Mouse (Mus musculus) heart, embryonic 13.5 days (tissue): ENCODE measurements around the gene Col5a1. TPM values are rescaled to one million over a fixed set of nuclear protein-coding genes. Genes with fewer than 3 reads are reported as not detected.

Source experiments
- ATAC-seq: fragments of 200-750 bp; cut with Nextera tagmentation; 2 replicates; pipeline ENCODE4 v1.8.0; 2017; ENCODE audit warnings: moderate TSS enrichment; ENCODE audit not compliant: insufficient number of reproducible peaks, low FRiP score, low TSS enrichment; ENCODE audit errors: extremely low read depth
- H3K27ac ChIP-seq: fragments of 300-500 bp; sonication (generic); replicated peaks from 2 replicates; pipeline ENCODE4 v1.5.1; 2015; ENCODE audit warnings: moderate library complexity, mild to moderate bottlenecking, inconsistent platforms
- H3K27me3 ChIP-seq: fragments of 300-500 bp; sonication (generic); replicated peaks from 2 replicates; pipeline ENCODE4 v1.6.1; 2015; ENCODE audit warnings: mild to moderate bottlenecking, inconsistent platforms
- H3K36me3 ChIP-seq: fragments of 300-500 bp; sonication (generic); 2 replicates; pipeline ENCODE4 v1.6.1; 2015; ENCODE audit warnings: mild to moderate bottlenecking, inconsistent platforms
- H3K4me1 ChIP-seq: fragments of 300-500 bp; sonication (generic); 2 replicates; pipeline ENCODE4 v1.6.1; 2015; ENCODE audit warnings: inconsistent platforms
- H3K4me2 ChIP-seq: fragments of 300-500 bp; sonication (generic); 2 replicates; pipeline ENCODE4 v1.6.1; 2015; ENCODE audit warnings: inconsistent platforms, mild to moderate bottlenecking, moderate library complexity
- H3K4me3 ChIP-seq: fragments of 300-500 bp; sonication (generic); 2 replicates; pipeline ENCODE4 v1.5.1; 2015; ENCODE audit warnings: moderate library complexity, mild to moderate bottlenecking, inconsistent platforms
- H3K9ac ChIP-seq: fragments of 300-500 bp; sonication (generic); 2 replicates; pipeline ENCODE4 v1.6.1; 2015; ENCODE audit warnings: inconsistent platforms, mild to moderate bottlenecking, moderate library complexity
- H3K9me3 ChIP-seq: fragments of 300-500 bp; sonication (generic); 2 replicates; pipeline ENCODE4 v1.6.1; 2016; ENCODE audit warnings: inconsistent platforms
- WGBS: fragments of 180-500 bp; shearing (Covaris S2); methylation state at CpG from one replicate; pipeline ENCODE4 v1.1.7; 2015; ENCODE audit warnings: mixed read lengths; 5-methylcytosine and 5-hydroxymethylcytosine counted together
- polyA plus RNA-seq: library from polyadenylated mRNA; unstranded; fragments of >200 nt; fragmentation: Nextera tagmentation; extraction: Ambion mirVana; gene quantifications from 2 replicates; pipeline ENCODE4 v1.2.1, GENCODE M21; 2015

Gene Col5a1
- polyA plus RNA-seq, 1 experiment from 2014 or later: 48.8 TPM

DNA sequence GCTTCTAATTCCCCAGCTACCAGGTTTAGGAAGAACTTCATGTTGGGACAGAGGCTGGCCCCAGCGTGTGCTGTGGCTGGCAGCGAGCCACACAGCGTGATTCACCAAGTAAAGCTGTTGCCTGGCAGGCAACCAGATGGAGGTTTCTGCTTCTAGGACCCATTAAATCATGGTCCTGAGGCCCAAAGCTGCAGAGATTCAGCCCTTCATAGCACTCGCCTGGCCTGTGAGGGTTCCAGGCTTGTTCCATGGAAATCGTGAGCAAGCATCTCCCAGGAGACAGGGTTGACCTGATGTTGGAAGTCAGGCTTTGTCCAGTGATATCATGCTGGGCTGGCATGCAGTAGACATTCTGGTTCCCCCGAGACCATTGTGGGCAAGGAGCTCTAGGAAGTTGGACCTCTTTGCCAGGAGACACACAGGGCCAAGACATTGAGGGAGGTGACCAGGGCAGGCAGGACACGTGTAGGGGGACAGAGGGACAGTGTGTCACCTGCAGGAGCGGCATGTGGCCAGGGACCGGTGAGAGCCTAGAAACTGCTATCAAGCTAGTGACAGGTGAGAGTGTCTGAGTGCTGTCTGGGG, 50.5 kb downstream of the Col5a1 start:
- ATAC-seq: no peak
- no peaks in the 10 kb centered on the region for H3K27me3 ChIP-seq
- WGBS: 52% methylated on average over 9 of the region's 9 CpGs
- peaks cover 23% of the 10 kb centered on the region for H3K36me3 ChIP-seq
- peak overlapping the region; percentile 15; the same call in 1 of the 2 replicates for H3K9ac ChIP-seq
- no peak overlapping the region for H3K4me2 ChIP-seq
- H3K27ac ChIP-seq: peak overlapping the region; percentile 96
- no peak overlapping the region for H3K4me3 ChIP-seq
- H3K4me1 ChIP-seq: peaks cover 65% of the 10 kb centered on the region
- H3K9me3 ChIP-seq: no peaks in the 10 kb centered on the region

DNA sequence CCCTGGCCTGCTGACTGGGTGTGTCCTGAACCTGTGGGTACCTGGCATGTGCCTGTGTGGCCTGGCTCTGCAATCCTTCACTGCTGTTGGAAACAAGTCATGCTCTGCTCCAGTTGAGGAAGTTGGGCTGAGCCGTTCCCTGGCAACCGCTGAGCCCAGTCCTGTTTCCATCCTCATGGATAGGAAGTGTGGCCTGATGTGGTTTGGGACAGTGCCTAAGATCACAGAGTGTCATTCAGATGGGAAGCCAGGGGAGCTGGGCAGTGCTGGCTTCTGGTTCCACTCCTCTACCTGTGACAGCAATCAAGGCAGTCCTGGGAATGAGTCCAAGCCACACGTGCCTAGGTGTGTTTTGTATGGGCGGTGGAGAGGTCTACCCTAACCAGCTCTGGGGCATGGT, 53.2 kb downstream of the Col5a1 start:
- WGBS: 72% methylated on average over 4 of the region's 4 CpGs
- ATAC-seq: peak; percentile 38; the same call in 1 of the 2 replicates
- H3K27me3 ChIP-seq: no peaks in the 10 kb centered on the region
- H3K27ac ChIP-seq: peak overlapping the region; percentile 42; the same call in 1 of the 2 replicates
- no peaks in the 10 kb centered on the region for H3K9me3 ChIP-seq
- H3K4me1 ChIP-seq: peaks cover 40% of the 10 kb centered on the region
- H3K36me3 ChIP-seq: peaks cover 22% of the 10 kb centered on the region
- no peak overlapping the region for H3K9ac ChIP-seq
- H3K4me3 ChIP-seq: no peak overlapping the region
- no peak overlapping the region for H3K4me2 ChIP-seq

DNA sequence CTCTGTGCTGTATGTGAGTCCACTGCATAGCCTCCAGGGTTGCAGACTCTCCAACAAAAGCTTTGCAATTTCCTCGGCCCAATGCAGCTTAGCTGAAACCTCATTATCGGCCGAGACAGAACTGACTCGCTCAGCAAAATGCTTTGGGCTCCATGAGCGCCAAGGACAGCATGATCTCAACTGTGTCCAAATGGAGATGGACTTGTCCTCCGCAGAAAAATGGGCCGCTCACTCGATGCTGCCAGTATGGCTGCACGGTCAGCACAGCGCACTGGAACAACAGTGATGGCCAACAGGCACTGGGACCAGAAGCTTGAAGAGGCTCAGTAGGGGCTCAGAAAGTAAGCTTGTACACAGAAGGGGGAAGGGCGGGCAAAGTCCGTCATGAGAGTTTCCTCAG, 53.9 kb downstream of the Col5a1 start:
- no peaks in the 10 kb centered on the region for H3K27me3 ChIP-seq
- no peaks in the 10 kb centered on the region for H3K9me3 ChIP-seq
- no peak for ATAC-seq
- WGBS: 88% methylated on average over 12 of the region's 12 CpGs
- H3K36me3 ChIP-seq: peaks cover 22% of the 10 kb centered on the region
- H3K27ac ChIP-seq: no peak overlapping the region
- no peak overlapping the region for H3K9ac ChIP-seq
- peaks cover 33% of the 10 kb centered on the region for H3K4me1 ChIP-seq
- no peak overlapping the region for H3K4me2 ChIP-seq
- no peak overlapping the region for H3K4me3 ChIP-seq

DNA sequence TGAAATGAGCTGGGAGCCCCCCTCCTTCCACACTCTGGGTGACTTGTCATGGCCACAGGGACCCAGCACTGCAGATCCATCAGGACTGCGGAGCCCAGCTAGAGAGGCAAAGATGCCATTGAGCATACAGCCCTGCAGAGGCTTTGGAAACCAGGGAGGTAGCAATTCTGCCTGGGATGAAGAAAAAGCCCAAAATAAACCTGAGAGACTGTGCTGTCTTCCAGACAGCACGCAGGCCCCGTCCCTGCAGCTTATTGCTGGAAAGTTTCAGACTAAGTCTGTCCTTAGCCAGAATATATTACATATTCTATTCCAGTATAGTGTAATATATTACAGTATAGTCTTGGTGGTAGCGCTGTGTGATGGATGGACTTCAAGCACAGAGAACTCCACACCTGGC, 61.0 kb downstream of the Col5a1 start:
- Histone ChIP-seq H3K36me3 (peaks cover 36% of the 10 kb centered on the region), H3K9ac (no peak overlapping the region), H3K4me1 (no peaks in the 10 kb centered on the region; the same call in 1 of the 2 replicates), H3K4me2 (no peak overlapping the region), H3K4me3 (no peak overlapping the region), H3K9me3 (no peaks in the 10 kb centered on the region), H3K27me3 (no peaks in the 10 kb centered on the region), H3K27ac (no peak overlapping the region)
- WGBS: 78% methylated on average over 4 of the region's 4 CpGs
- no peak for ATAC-seq

DNA sequence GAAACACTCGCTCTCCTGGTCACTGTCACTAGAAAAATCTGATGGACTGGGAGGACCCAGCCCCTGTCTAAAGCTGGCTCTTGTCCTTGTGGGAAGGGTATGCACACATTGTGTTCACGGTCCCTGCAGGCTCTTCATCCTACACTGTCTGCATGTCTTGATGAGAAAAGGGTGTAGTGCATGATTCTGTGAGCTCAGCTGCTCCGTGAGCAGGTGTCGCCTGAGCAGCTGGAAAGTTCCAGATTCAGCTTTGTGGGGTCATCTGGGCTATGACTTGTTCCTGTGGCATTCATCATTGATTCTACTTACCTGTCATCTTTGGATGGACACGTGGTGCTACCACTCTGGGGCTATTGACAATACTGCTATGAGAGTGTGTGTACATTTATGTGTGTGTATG, 61.7 kb downstream of the Col5a1 start:
- Histone ChIP-seq H3K9ac (no peak overlapping the region), H3K27ac (no peak overlapping the region), H3K4me1 (no peaks in the 10 kb centered on the region; the same call in 1 of the 2 replicates), H3K4me3 (no peak overlapping the region), H3K4me2 (no peak overlapping the region), H3K27me3 (no peaks in the 10 kb centered on the region), H3K9me3 (no peaks in the 10 kb centered on the region), H3K36me3 (peaks cover 42% of the 10 kb centered on the region)
- ATAC-seq: no peak
- 71% methylated on average over 5 of the region's 5 CpGs for WGBS

DNA sequence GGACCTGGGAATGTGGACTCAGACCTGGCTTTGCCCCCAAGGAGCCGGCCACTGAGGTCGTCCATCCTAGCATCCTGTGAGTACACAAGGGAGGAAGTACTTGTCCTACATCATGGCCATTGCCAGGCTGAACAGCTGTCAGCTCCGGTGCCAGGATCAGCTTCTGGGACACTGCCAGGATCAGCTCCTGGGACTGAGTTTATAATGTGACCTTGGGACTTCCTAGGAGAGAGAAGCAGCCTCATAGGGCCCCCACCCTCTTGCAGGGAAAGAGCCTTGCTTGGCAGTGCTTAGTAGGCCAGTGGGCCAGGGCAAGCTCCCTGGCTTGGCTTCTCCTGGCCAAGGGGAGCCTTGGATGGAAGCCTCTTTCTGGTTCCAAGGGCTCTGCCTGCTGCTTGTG, 67.6 kb downstream of the Col5a1 start:
- no peak for ATAC-seq

DNA sequence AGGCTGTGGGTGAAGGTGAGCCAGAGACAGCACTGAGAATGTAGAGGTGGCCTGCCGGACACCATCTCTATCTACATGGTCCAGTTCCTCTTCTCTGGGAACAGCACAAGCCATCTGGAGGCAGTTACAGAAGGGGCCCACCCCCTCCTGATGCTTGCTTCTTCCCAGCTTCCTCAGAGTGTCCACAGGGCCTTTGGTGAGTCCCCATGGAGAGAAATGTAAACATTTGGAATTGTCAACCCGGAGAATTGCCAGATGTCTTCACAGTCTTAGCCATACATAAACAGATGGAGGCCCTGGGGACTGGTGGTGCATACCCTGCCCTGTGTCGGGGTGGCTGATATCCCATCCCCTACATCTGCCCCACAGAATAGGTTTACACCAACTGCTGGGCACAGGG, 68.7 kb downstream of the Col5a1 start:
- Histone ChIP-seq H3K36me3 (peaks cover 80% of the 10 kb centered on the region), H3K27me3 (no peaks in the 10 kb centered on the region), H3K27ac (no peak overlapping the region), H3K4me3 (no peak overlapping the region), H3K4me2 (no peak overlapping the region), H3K9me3 (no peaks in the 10 kb centered on the region), H3K4me1 (peaks cover 42% of the 10 kb centered on the region), H3K9ac (no peak overlapping the region)
- ATAC-seq: no peak
- 41% methylated on average over 3 of the region's 3 CpGs for WGBS

More for the DNA sequence above, 67.6 kb downstream of the Col5a1 start:
- H3K27me3 ChIP-seq: no peaks in the 10 kb centered on the region
- H3K4me2 ChIP-seq: no peak overlapping the region
- H3K9ac ChIP-seq: no peak overlapping the region
- 38% methylated on average over 3 of the region's 3 CpGs for WGBS
- H3K9me3 ChIP-seq: no peaks in the 10 kb centered on the region
- no peak overlapping the region for H3K27ac ChIP-seq
- H3K36me3 ChIP-seq: peaks cover 77% of the 10 kb centered on the region
- no peak overlapping the region for H3K4me3 ChIP-seq
- H3K4me1 ChIP-seq: peaks cover 42% of the 10 kb centered on the region

DNA sequence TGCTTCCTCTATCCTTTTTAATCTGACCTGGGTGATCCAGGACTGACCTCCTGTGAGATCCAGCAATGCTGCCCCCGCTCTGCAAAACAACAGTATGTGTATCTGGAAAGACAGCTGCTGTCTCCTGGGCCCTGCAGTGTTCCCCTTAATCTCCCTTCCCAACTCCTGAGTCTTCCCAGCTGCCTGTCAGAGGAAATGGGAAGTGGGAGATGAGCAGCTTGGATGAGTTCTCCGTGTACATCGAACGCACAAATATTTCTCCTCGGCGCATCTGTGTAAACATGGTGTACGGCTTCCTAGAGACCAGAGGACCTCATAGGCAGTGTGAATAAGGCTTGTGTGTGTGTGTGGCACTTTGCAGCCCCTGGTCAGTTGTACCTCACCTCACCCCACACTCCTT, 70.5 kb downstream of the Col5a1 start:
- Histone ChIP-seq H3K4me1 (peaks cover 42% of the 10 kb centered on the region), H3K4me2 (no peak overlapping the region), H3K4me3 (no peak overlapping the region), H3K36me3 (peaks cover 77% of the 10 kb centered on the region), H3K9ac (no peak overlapping the region), H3K9me3 (no peaks in the 10 kb centered on the region), H3K27me3 (no peaks in the 10 kb centered on the region), H3K27ac (peak overlapping the region; percentile 53)
- 67% methylated on average over 7 of the region's 7 CpGs for WGBS
- ATAC-seq: no peak

DNA sequence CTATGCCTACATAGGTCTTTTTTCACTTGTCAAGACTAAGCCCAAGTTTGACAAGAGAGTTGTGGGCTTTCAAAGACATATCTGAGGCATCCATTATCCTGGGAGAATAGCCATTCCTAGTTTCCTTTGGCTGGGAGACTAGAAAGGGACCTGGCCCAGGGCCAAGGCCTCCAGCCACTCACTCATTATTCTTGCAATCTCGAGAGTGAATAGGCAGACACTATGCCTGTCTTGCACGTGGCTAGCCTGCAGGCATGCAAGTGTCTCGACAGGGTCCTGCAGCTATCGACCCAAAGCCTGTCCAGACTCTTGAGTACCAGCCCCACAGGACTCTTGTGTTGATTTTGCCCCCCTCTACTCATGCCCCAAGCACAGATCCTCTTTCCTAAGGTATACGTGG, 71.0 kb downstream of the Col5a1 start:
- Histone ChIP-seq H3K27me3 (no peaks in the 10 kb centered on the region), H3K27ac (peak overlapping the region; percentile 53), H3K4me3 (no peak overlapping the region), H3K36me3 (peaks cover 77% of the 10 kb centered on the region), H3K9me3 (no peaks in the 10 kb centered on the region), H3K4me2 (no peak overlapping the region), H3K4me1 (peaks cover 42% of the 10 kb centered on the region), H3K9ac (no peak overlapping the region)
- WGBS: 16% methylated on average over 5 of the region's 5 CpGs
- no peak for ATAC-seq

DNA sequence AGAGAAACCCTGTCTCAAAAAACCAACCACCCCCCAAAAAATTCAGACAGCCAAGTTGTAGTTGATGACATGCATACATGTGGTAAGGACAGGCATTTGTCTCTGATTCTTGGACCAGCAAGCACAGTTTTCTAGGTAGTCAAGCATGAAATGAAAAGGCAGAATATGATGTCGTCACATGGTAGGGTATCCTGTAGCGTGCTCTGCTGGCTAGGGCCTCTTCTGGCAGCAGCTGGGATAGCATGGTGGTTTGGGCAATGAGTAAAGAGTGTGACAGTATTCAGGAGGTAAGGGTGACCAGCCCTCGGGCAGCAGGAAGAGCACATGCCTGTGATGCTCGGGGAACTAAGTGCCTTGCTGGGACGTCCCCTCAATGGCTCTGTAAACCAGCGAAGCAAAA, 73.0 kb downstream of the Col5a1 start:
- no peak overlapping the region for H3K4me3 ChIP-seq
- no peak overlapping the region for H3K4me2 ChIP-seq
- no peaks in the 10 kb centered on the region for H3K27me3 ChIP-seq
- no peak overlapping the region for H3K9ac ChIP-seq
- 75% methylated on average over 6 of the region's 6 CpGs for WGBS
- no peak overlapping the region for H3K27ac ChIP-seq
- no peaks in the 10 kb centered on the region for H3K9me3 ChIP-seq
- H3K36me3 ChIP-seq: peaks cover 76% of the 10 kb centered on the region
- peaks cover 30% of the 10 kb centered on the region for H3K4me1 ChIP-seq
- no peak for ATAC-seq

DNA sequence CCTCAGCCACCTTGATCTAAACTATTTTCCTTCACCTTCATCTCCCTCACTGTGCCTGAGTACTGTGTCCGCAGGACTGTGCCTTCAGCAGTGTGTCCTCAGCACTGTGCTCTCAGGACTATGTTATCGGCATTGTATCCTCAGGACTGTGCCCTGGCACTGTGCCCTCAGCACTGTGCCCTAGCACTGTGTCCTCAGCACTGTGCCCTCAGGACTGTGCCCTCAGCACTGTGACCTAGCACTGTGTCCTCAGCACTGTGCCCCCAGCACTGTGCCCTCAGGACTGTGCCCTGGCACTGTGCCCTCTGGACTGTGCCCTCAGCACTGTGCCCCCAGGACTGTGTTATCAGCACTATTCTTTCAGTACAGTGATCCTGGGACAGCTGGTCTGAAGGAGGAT, 75.0 kb downstream of the Col5a1 start:
- Histone ChIP-seq H3K27ac (no peak overlapping the region), H3K4me3 (no peak overlapping the region), H3K9ac (no peak overlapping the region), H3K36me3 (peaks cover 76% of the 10 kb centered on the region), H3K4me2 (no peak overlapping the region), H3K4me1 (peaks cover 21% of the 10 kb centered on the region), H3K27me3 (no peaks in the 10 kb centered on the region), H3K9me3 (no peaks in the 10 kb centered on the region)
- WGBS: 85% methylated on average over 2 of the region's 2 CpGs
- ATAC-seq: no peak

DNA sequence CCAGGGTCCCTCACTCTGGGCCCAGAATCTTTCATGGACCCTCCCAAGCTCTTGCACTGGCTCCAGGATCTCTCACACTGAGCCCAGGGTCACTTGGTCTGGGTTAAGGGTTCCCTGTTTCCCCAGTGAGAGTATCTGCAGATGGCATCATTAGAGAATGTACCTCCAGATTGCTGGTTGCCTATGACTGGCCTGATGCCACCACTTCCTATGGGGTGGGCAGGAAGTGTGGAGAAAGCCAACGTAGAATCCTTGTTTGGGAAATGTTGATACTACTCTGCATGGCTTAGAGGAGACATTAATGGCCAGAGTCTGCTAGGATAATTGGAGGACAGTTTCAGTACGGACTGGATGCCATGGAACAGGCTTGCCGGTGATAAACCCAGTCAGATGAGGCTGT, 76.2 kb downstream of the Col5a1 start:
- no peak for ATAC-seq
- Histone ChIP-seq H3K27me3 (no peaks in the 10 kb centered on the region), H3K4me2 (no peak overlapping the region), H3K4me1 (peaks cover 10% of the 10 kb centered on the region), H3K9ac (no peak overlapping the region), H3K36me3 (peaks cover 86% of the 10 kb centered on the region), H3K27ac (no peak overlapping the region), H3K9me3 (no peaks in the 10 kb centered on the region), H3K4me3 (no peak overlapping the region)
- 78% methylated on average over 3 of the region's 3 CpGs for WGBS
